Mouse (Mus musculus) cerebral cortex, adult 2 months (tissue): Measurements from ENCODE around the gene Barhl2.

Experiments
- WGBS: fragments of 180-500 bp; shearing (Covaris S2); methylation state at CpG from one replicate; pipeline ENCODE4 v1.1.7; 2018; 5-methylcytosine and 5-hydroxymethylcytosine counted together

Gene Barhl2

DNA sequence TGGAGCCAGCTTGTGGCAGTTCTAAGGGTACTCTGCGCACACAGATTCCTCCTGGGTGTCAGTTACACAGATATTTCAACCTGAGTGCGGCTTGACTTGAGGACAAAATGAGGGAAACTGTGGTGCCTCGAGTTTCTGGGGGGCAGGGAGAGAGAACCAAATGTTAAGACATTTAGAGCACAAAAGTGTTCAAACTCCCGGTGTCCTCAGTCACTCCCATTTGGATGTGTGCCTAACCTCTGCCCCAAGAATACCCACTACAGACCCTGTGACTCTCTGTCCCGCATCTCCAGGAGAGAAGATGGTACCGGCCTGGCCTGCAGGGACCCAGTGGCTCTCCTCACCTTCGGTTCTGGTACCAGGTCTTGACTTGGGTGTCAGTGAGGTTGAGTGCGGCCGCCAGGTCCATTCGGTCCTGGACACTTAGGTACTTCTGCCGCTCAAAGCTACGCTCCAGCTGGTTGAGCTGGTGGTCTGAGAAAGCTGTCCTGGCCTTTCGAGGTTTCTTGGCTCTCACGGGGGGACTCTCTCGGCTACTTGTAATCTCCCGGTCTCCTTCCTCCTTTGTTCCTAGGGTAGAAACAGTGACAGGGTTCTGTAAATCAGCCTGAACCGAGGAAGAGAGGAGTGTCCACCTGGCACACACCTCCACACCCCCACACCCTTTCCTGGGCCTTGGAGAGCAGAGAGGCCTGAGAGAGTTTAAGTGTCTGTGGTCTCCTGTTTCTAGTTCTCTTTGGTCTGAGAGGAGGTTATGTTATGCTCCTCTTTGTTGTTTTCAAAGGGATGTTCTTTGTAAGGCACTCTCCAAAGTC is 2.7 kb downstream of the Barhl2 start:
- 4% methylated on average over 17 of the region's 17 CpGs for WGBS

DNA sequence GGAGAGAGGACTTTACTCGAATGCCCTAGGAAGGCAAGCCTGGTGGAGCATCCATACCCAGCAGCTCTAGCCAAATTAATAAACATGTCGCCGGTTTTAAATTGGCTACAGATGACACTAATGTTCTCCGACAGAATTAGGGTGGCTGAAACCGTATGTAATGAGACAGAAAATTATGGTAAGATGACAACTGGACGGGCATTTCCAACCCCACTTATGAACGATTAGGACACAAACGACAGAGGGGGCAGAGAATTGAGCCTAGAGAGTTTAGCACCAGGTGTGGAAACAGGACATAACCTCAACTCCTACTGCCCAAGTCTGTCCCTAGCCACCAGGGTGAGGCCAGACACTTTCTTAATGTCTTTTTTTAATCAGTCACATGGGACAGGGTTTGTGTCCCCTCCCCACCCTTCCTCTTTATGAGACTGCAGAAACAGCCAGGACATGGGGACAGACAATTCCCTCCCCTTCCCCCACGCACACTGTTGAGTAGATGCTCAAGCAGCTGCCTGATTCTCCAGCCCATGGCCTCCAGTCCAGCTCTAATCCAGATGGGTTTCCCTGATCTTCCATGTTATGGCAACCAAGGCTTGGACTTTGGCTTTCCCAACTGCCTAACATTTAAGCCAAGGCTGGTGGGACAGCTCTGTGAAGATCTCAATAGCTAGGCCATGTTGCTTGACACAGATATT is 3.4 kb downstream of the Barhl2 start:
- WGBS: 4% methylated on average over 9 of the region's 9 CpGs

DNA sequence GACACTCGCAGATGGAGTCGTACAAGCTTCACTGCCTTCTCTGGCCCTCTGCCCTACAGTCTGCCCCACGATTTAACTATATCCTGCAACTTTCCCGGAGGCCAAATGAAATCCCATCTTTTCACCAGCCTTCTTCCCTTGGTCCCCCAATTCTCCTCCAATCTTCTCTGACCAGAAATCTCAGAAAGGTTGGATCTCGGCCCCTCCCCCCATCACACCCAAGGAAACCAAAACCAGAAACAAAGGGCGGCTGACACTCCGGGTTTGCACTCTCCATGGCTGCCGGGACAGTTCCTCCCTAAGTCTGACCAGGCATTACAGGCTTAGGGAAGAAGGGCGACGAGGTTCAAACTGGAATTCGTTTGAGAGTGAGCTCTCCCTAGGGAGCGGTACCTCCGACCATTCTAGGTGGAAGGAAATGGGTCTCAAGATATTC is 4.1 kb downstream of the Barhl2 start:
- WGBS: 3% methylated on average over 13 of the region's 13 CpGs

- 2% methylated on average over 42 of the region's 45 CpGs for WGBS
These were observed 4.6 kb downstream of the Barhl2 start for GRCm38 (mm10) chr5:106453181-106453885.

DNA sequence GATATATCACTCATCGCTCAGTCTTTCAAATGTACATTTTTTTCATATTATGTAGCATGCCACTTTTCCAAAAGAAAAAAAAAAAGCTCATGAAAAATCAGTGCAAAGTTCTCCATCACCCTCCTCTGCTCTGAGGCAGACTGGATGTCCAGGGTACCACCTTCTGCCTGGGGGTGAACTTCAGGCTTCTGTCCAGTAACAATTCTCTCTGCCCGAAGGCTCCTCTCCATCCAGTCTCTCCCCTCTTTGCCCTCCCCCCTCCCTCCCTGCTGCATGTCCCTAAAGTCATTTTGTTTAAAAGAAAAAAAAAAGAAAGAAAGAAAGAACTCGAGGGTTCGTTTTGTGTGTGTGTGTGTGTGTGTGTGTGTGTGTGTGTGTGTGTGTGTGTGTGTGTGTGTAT is 5.3 kb downstream of the Barhl2 start:
- WGBS: 20% methylated on average over 2 of the region's 4 CpGs

DNA sequence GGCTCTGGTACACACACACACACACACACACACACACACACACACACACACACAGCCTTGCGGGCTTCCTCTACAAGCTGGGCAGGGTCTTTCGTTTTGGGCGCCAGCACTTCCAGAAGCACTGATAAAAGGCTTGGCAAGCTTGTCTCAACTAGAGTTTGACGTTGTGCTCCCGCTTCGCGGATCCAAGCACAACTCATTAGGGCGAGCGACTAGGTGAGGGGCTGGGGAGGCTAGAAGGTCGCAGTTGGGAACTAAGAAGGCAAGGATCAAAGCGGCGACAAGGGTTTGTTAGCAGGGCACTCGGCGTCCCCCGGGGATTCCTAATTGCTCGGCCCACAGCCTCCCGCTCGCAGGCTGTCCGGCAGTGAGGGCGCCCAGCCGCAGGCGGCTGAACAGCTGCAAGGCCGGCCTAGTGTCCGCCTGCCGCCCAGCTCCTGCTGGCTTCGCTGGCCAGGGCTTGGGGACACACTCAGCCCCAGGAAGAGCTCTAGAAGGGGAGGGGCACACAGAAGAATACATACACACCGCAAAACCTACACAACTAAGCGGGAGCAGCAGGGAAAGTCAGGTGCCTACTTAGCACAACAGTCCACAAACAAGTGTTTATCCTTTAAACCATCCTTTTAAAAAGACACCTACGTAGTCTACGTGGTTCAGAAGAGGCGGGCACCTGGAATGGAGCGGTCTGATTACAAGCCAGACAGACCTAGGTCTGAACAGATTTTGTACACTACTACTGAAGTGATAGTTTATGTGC is 6.1 kb downstream of the Barhl2 start:
- WGBS: 2% methylated on average over 32 of the region's 32 CpGs

DNA sequence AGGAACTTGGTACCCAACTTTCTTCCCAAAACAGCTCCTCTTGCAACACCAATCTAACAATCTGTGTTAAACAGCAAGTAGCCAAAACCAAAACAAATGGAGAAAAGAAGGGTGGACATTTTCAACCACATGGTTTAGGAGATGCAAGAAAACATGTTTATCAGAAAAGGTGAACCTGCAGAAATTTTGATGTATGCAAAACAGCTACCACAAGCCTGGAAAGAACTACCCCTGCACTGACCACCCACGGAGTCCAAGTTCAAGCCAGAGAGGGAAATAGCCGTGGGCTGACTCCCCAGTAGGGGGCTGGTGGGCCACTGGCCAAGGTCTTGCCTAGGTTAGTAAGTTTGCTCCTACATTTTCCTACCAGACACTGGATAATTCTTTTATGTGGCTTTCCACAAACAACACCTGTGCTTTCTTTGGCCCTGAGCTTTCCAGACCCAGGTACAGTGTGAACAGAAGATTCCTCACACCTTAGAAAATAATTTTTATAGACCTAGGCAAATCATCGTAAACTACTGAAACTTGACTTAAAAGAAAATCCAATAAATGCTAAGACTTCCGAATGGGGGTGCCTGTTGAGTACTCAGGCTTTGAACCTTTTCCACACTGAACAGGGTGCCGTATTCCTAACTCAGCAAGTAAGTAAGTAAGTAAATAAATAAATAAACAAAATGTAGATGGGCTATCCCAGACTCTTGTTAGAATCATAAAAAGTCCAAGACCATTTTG is 7.4 kb downstream of the Barhl2 start:
- WGBS: 17% methylated on average over 5 of the region's 5 CpGs

DNA sequence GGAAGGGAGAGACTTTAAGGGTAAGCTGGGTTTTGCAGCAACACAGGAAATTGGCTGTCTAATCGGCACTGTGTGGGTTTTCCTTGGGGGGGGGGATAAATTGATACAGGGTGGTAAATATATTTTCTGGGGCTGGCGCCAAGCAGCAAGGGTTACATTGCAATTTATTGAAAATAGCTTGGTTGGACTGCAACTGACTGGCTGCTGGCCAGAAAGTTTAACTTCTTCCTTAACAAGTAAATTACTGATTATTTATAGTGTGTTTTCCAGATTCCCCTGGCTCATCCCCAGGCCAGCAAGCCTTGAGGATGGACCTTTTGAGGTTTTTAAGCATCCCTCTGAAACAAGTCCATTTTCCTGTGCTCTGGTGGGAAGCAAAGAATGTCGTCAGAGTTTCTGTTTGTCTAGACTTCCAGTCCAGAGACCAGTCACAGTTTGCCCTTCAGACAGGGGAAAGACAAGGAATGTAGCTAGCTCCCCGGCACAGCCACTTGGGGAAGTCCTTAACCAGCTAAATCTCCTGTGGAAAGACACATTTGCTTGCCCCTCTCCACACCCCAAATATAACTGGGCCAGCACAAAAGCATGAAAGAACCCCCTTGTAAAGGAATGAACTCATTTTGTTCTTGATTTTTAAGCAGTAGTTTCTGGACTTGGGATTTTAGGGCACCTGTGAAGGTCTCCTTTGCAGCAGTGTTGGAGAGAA is 8.1 kb downstream of the Barhl2 start:
- 21% methylated on average over 4 of the region's 4 CpGs for WGBS

GRCm38 (mm10) chr5:106448798-106449125 is 9.2 kb downstream of the Barhl2 start:
- 21% methylated on average over 6 of the region's 6 CpGs for WGBS

GRCm38 (mm10) chr5:106447951-106448797 is 9.8 kb downstream of the Barhl2 start:
- 8% methylated on average over 50 of the region's 50 CpGs for WGBS

GRCm38 (mm10) chr5:106447091-106447820 is 10.7 kb downstream of the Barhl2 start:
- WGBS: 52% methylated on average over 14 of the region's 14 CpGs

DNA sequence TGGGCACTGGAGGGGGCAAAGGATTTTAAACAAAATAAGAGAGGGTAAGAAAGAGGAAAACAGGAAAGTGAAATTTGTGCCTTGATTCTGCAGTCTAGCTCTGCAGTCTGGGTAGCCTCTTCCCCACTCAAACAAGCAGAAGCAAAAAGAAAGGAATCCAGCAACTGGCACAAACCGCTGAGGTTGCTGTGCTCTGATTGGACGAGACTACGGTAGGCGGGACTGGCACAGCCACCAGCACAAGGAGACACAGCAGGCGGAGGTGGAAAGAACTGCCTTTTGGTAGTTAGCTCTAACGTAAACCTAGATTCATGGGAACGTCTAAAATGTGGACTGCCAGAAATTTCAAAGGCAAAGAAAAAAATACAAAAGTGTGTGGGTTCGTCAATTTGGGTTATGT is 11.4 kb downstream of the Barhl2 start:
- WGBS: 5% methylated on average over 8 of the region's 8 CpGs

- WGBS: 74% methylated on average over 3 of the region's 3 CpGs
These were observed 12.3 kb downstream of the Barhl2 start for GRCm38 (mm10) chr5:106445681-106446080.

DNA sequence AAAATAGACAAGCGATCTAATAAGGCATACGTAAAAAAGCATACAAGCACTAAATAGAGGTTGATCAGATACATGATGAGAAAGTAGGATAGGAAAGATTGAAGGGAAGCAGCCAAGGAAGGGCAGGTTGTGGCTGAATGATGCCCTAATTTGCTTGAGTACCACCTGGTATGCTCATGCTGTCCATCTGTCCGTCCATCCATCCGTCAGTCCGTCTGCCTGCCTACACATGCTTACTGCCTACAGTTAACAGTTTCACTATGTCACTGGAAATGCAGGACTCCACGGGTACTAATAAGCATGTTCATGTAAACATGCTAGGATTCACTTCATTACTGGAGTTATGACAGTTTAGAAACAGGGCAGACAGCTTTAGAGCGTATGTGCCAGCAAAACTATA is 19.1 kb downstream of the Barhl2 start:
- 87% methylated on average over 7 of the region's 7 CpGs for WGBS

DNA sequence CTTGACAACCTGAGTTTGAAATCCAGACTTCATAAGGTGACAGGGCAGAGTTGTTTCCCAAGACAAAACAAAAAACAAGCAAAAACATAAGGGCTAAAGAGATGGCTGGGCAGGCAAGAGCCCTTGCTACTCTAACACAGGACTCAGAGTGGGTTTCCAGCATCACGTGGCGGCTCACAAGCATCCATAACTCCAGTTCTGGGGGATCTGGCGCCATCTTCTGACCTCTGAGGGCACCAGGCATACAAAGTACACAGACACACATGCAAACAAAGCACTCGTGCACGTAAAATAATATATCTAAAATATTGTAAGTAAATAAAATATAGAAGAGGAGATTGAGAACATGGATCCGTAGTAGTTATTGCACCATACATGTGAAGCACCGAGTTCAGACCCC is 31.9 kb downstream of the Barhl2 start:
- 83% methylated on average over 7 of the region's 7 CpGs for WGBS

GRCm38 (mm10) chr5:106420871-106421270 is 37.1 kb downstream of the Barhl2 start:
- 36% methylated on average over 8 of the region's 8 CpGs for WGBS

- WGBS: 50% methylated on average over 11 of the region's 11 CpGs
These were observed 37.6 kb downstream of the Barhl2 start for GRCm38 (mm10) chr5:106420370-106420769.

- 41% methylated on average over 7 of the region's 7 CpGs for WGBS
These were observed 40.8 kb downstream of the Barhl2 start for GRCm38 (mm10) chr5:106417210-106417609.

- WGBS: 84% methylated on average over 6 of the region's 6 CpGs
These were observed 41.4 kb downstream of the Barhl2 start for GRCm38 (mm10) chr5:106416550-106416949.
